Comparison of ENCODE assay signal across 9 mouse cellular contexts in genomic region chr4:87096186-87096585, GRCm38 (mm10).
DNase-seq lines count a peak whose midpoint lies in the region; ATAC-seq and TF ChIP-seq lines count a peak whose summit lies in the region.
"Had no signal": no experiment of that assay in that cellular context is flagged by ENCODE, and none has a peak within 500 bp of the region (broad histone marks: within the 10 kb centered on the region; RNA-seq: fewer than 3 reads in every experiment).

No protein-coding gene starts in this region.

- TF ChIP-seq EP300 in lung, postnatal 0 days (IDR thresholded peaks at IDR 0.05) = no peak

- H3K4me1 ChIP-seq in midbrain, embryonic 15.5 days = no peaks in the 10 kb centered on the region
- H3K4me1 ChIP-seq in midbrain, embryonic 11.5 days (ENCODE audit: control insufficient read depth, insufficient read depth, low read length) = no peaks in the 10 kb centered on the region
- no peaks in the 10 kb centered on the region for H3K4me1 ChIP-seq in lung, postnatal 0 days (ENCODE audit: insufficient read depth, low read depth, low read length)
- H3K4me1 ChIP-seq: limb, embryonic 13.5 days had no signal

- no peaks in the 10 kb centered on the region for H3K27me3 ChIP-seq in midbrain, embryonic 15.5 days (replicated peaks)
- H3K27me3 ChIP-seq in midbrain, embryonic 11.5 days (ENCODE audit: control insufficient read depth, insufficient read depth, low read length) = no peaks in the 10 kb centered on the region
- H3K27me3 ChIP-seq in lung, postnatal 0 days (replicated peaks; ENCODE audit: insufficient read depth, low read length) = no peaks in the 10 kb centered on the region
- H3K27me3 ChIP-seq: limb, embryonic 13.5 days had no signal

- H3K4me2 ChIP-seq in midbrain, embryonic 15.5 days = no peak overlapping the region
- H3K4me2 ChIP-seq in midbrain, embryonic 11.5 days = no peak overlapping the region
- H3K4me2 ChIP-seq in lung, postnatal 0 days (replicated peaks; ENCODE audit: low read depth, low read length) = no peak overlapping the region
- H3K4me2 ChIP-seq: limb, embryonic 13.5 days had no signal

- intact Hi-C loops in gastrocnemius, postnatal 36 days (cut with DNase I) = no loop called here
- intact Hi-C loops in left cerebral cortex, adult 2 months (cut with DNase I) = loop anchor here (5.0 kb wide), 1 partner anchor 64 kb away; no protein-coding TSS in a partner anchor

- no peaks in the 10 kb centered on the region for H3K36me3 ChIP-seq in midbrain, embryonic 15.5 days (replicated peaks)
- H3K36me3 ChIP-seq in midbrain, embryonic 11.5 days (ENCODE audit: control insufficient read depth, insufficient read depth, low read length) = no peaks in the 10 kb centered on the region
- H3K36me3 ChIP-seq in lung, postnatal 0 days (ENCODE audit: insufficient read depth, low read length) = no peaks in the 10 kb centered on the region
- H3K36me3 ChIP-seq: limb, embryonic 13.5 days had no signal

- H3K9me3 ChIP-seq in midbrain, embryonic 15.5 days = no peaks in the 10 kb centered on the region
- H3K9me3 ChIP-seq in midbrain, embryonic 11.5 days (ENCODE audit: control insufficient read depth, low read length) = no peaks in the 10 kb centered on the region
- no peaks in the 10 kb centered on the region for H3K9me3 ChIP-seq in lung, postnatal 0 days (ENCODE audit: low read length)
- H3K9me3 ChIP-seq: limb, embryonic 13.5 days had no signal

- DNase-seq in midbrain, embryonic 11.5 days (ENCODE audit: low spot score, missing footprints) = no peak
- peak; percentile 31 to 54 for DNase-seq in cerebellum, postnatal 25 days
- peak; percentile 14 to 49 for DNase-seq in gastrocnemius, postnatal 36 days
- DNase-seq in left cerebral cortex, adult 2 months (ENCODE audit: extremely low spot score in 1 of 2, low spot score in 2 of 2) = peak; percentile 31 to 35
- DNase-seq in lung, postnatal 0 days (ENCODE audit: low spot score) = no peak

- TF ChIP-seq CTCF in left cerebral cortex, adult 2 months (IDR thresholded peaks at IDR 0.05) = no peak
- TF ChIP-seq CTCF in lung, postnatal 0 days (IDR thresholded peaks at IDR 0.05) = no peak

- no peak overlapping the region for H3K27ac ChIP-seq in midbrain, embryonic 15.5 days
- H3K27ac ChIP-seq in midbrain, embryonic 11.5 days (ENCODE audit: low read depth, low read length) = no peak overlapping the region
- peak overlapping the region; percentile 65 for H3K27ac ChIP-seq in left cerebral cortex, adult 2 months
- no peak overlapping the region for H3K27ac ChIP-seq in lung, postnatal 0 days (ENCODE audit: low read length)
- H3K27ac ChIP-seq: limb, embryonic 13.5 days had no signal

- ATAC-seq in midbrain, embryonic 15.5 days (replicated peaks) = peak; percentile 54; the same call in 1 of the 2 replicates
- ATAC-seq in midbrain, embryonic 11.5 days (ENCODE audit: low FRiP score) = no peak
- no peak for ATAC-seq in megakaryocyte, adult 5-6 weeks (ENCODE audit: poor library complexity, severe bottlenecking)
- ATAC-seq in lung, postnatal 0 days = no peak
- no peak for ATAC-seq in inflammation-experienced regulatory T-cells, adult 6 months

- WGBS in midbrain, embryonic 15.5 days = 85% methylated on average over 5 of the region's 5 CpGs
- 92% methylated on average over 5 of the region's 5 CpGs for WGBS in midbrain, embryonic 11.5 days
- 71% methylated on average over 5 of the region's 5 CpGs for WGBS in lung, postnatal 0 days

- no peak overlapping the region for H3K9ac ChIP-seq in midbrain, embryonic 15.5 days
- H3K9ac ChIP-seq in midbrain, embryonic 11.5 days (ENCODE audit: low read length) = no peak overlapping the region
- no peak overlapping the region for H3K9ac ChIP-seq in lung, postnatal 0 days (replicated peaks; ENCODE audit: low read depth)
- H3K9ac ChIP-seq: limb, embryonic 13.5 days had no signal

- H3K4me3 ChIP-seq in midbrain, embryonic 15.5 days = no peak overlapping the region
- no peak overlapping the region for H3K4me3 ChIP-seq in midbrain, embryonic 11.5 days (ENCODE audit: low read depth, low read length)
- no peak overlapping the region for H3K4me3 ChIP-seq in left cerebral cortex, adult 2 months
- no peak overlapping the region for H3K4me3 ChIP-seq in lung, postnatal 0 days (ENCODE audit: low read depth, low read length)
- H3K4me3 ChIP-seq: limb, embryonic 13.5 days had no signal

Comparison
In these comparisons a context has a peak if more than half of its experiments do, and no peak if none do; other contexts are left out.
1. DNase-seq: peak in cerebellum, postnatal 25 days (2 of 2), gastrocnemius, postnatal 36 days (2 of 2) and left cerebral cortex, adult 2 months (2 of 2); none in midbrain, embryonic 11.5 days (single experiment) and lung, postnatal 0 days (single experiment).